Mouse (Mus musculus) cortical plate, adult 2 months (tissue): Measurements from ENCODE around the gene Gmeb1.
"Not testable (repeated sequence)": the region's sequence is repeated elsewhere in the genome, so short reads cannot be mapped to it uniquely, and the experiment has no call there.

Experiments used
- CTCF ChIP-seq: fragments of 200-500 bp; IDR thresholded peaks from 2 replicates; pipeline ENCODE4 v1.5.1; 2011; ENCODE audit warnings: mild to moderate bottlenecking, control low read depth, low read length; ENCODE audit not compliant: insufficient read depth; ENCODE audit errors: extremely low read depth
- POLR2A ChIP-seq: fragments of 200-500 bp; IDR thresholded peaks from 2 replicates; pipeline ENCODE4 v1.6.1; 2011; ENCODE audit warnings: mild to moderate bottlenecking, low read length, control low read depth; ENCODE audit not compliant: insufficient read depth; ENCODE audit errors: extremely low read depth

GRCm38 (mm10) chr4:132218439-132218838 lies 43.0 kb downstream of the Gmeb1 start:
- TF ChIP-seq POLR2A, CTCF: not testable (repeated sequence)
